Mouse (Mus musculus) cerebral cortex, adult 2 months (tissue): ENCODE data around the gene Fbxo39.

Source experiments
- WGBS: fragments of 180-500 bp; shearing (Covaris S2); methylation state at CpG from one replicate; pipeline ENCODE4 v1.1.7; 2018; 5-methylcytosine and 5-hydroxymethylcytosine counted together

The Fbxo39 gene

DNA sequence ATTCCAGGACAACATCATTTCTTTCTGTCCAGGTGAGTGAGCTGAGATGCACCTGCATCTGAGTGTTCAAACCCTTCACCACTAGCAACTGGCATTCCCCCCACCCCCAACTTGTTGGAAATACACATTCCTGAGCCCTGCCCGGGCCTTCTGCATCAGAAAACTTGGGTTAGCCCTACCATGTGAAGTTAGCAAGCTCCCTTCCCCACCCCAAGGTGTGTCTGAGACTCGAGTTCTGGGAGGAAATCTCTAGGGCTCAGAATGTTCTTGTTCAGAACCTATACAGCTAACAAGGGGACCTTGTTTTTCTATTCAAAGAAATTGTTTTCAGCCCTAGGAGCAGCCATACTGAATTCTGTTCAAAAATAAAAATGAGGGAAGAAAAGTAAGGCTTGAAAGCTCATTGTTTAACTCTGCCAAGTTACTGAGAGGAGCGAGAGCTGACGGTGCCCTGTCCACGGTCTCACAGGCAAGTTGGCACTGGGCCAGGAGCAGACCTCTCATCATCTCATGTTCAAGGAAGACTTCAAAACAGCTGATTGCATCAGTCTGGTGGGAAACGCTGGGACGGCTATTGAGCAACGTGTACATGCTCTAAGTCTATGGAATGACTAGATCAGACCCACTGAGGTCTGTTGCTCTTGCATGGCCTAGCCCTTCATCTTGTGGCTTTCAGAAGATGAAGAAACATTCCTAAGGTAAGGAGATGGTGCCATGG lies 49.4 kb downstream of the Fbxo39 start:
- WGBS: 75% methylated on average over 8 of the region's 8 CpGs

DNA sequence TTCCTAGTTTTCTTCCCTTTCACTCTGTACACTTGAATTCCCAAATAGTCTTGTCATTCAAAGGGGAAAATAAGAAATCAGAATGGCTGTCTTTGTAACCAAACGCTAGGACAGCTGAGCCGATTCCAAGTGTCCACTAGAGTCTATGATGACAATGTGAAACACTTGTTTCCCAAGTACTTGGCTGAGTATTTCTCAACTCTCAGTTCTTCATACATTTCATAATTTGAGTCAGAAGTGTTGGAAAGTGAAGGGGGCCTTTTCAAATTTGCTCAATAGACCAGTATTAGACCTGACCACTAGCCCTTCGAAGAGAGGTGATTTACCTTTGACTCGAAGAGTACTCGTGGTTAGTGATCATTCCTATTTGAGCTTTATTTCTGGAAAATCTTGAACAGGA lies 50.3 kb downstream of the Fbxo39 start:
- WGBS: 95% methylated on average over 5 of the region's 5 CpGs

DNA sequence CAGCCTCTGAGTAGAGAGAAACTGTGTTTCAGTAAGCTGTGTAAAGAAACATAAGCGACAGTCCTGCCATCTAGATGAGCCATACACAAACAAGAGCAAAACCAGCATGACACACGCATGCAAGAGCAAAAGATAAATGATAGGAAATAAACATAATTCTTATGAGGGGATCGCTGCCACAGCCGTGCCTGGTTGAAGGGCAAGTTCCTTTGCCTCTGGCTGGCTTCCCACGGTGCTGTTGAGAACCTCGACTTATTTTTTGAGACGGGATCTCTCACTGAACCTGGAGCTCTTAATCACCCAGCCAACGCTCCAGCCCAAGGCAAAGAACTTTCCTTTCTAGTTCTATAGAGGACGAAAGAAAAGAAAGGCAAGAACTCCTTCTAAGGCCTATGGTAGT lies 51.9 kb downstream of the Fbxo39 start:
- 93% methylated on average over 9 of the region's 9 CpGs for WGBS

- 61% methylated on average over 11 of the region's 11 CpGs for WGBS
Measured at GRCm38 (mm10) chr11:72367934-72368674, 53.9 kb downstream of the Fbxo39 start.
